Mouse (Mus musculus): Measurements from ENCODE around the gene Pde11a. TPM values are rescaled to one million over a fixed set of nuclear protein-coding genes. Genes with fewer than 3 reads are reported as not detected.

Pde11a gene
- polyA plus RNA-seq, 1 experiment from 2014 or later, result 0.16 TPM

DNA sequence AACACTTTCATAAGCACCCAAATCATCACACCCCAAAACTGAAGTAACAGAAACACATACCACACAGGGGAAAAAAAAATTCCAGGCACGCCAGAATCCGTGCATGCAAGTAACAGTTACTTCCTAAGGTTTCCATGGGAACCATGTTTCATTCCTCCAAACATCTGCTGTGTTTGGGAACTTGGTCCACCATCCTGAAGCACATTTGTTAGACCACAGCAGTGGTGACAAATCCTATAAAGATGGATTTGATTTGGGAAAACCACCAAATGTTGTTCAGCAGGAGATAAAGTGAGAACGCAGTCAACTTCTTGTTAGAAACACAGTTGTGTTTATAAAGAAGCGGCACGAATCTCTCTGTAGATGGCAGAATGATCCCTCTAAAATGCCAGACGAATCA is 213.8 kb downstream of the Pde11a start:
- Histone ChIP-seq H3K9me3 (no peaks in the 10 kb centered on the region), H3K4me1 (peaks cover 8% of the 10 kb centered on the region), H3K27ac (no peak overlapping the region), H3K36me3 (replicated peaks) (no peaks in the 10 kb centered on the region), H3K4me3 (no peak overlapping the region), H3K27me3 (ENCODE audit: poor library complexity, severe bottlenecking) (no peaks in the 10 kb centered on the region)
- DNase-seq (ENCODE audit: extremely low spot score, low spot score), result no peak
- 91% methylated on average over 6 of the region's 6 CpGs for WGBS

DNA sequence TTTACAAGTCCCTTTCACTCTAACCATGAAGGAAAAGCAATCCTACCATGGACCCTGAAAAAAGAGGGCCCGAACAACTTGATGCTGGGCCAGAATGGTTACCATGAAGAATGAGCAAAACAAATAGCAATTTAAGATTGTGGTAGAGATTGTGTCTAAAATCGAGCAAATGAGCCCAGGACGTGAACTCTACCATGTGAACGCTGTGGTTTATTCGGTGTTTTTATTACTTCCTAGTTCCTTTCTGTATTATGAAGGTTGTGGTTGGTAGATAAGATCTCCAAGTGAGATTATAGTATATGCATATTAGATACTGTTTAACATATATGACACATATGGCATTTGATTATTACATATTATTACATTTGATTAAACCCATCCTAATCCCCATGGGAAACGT is 216.4 kb downstream of the Pde11a start:
- no peak overlapping the region for H3K4me3 ChIP-seq
- H3K4me1 ChIP-seq, result no peaks in the 10 kb centered on the region
- 93% methylated on average over 6 of the region's 6 CpGs for WGBS
- no peaks in the 10 kb centered on the region for H3K36me3 ChIP-seq (replicated peaks)
- DNase-seq (ENCODE audit: extremely low spot score, low spot score), result no peak
- no peak overlapping the region for H3K27ac ChIP-seq
- no peaks in the 10 kb centered on the region for H3K27me3 ChIP-seq (ENCODE audit: poor library complexity, severe bottlenecking)
- H3K9me3 ChIP-seq, result no peaks in the 10 kb centered on the region

DNA sequence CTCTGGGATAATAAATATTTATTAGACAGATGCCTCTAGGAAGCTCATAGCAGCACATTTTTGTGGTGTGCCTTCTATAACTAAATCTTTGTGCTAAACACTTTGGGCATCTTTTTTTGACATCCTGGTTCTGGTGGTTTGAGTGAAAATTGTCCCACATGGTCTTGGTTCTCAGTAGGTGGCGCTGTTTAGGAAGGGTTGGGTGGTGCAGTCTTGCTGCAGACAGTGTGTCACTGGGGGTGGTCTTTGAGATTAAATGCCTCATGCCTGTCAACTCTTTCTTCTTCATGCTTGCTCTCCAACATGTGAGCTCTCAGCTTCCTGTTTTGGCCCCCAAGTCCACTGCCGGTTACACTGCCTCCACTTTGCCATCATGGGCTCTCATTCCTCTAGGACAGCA is 218.7 kb downstream of the Pde11a start:
- 61% methylated on average over 2 of the region's 2 CpGs for WGBS
- Histone ChIP-seq H3K4me1 (peaks cover 4% of the 10 kb centered on the region), H3K36me3 (replicated peaks) (no peaks in the 10 kb centered on the region), H3K4me3 (no peak overlapping the region), H3K9me3 (no peaks in the 10 kb centered on the region), H3K27ac (no peak overlapping the region), H3K27me3 (ENCODE audit: poor library complexity, severe bottlenecking) (no peaks in the 10 kb centered on the region)
- no peak for DNase-seq (ENCODE audit: extremely low spot score, low spot score)

DNA sequence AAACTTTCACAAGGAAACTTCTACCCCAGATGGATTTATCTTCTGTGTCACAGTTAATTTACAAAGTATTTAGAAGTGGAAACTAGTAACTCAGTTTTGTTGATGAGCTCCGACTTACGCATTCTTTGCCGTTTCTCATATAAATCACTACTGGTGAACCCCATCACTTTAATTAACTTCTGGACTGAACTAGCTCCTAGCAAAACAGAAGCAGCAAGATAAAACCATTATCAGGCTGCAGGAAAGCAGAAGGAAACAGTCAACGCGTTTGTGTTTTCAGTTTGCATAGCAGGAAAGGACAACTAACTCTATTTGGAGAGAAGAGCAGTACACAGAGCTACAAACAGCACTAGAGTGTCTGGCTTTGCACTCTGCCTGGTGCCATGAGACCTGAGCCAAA is 220.1 kb downstream of the Pde11a start:
- no peaks in the 10 kb centered on the region for H3K36me3 ChIP-seq (replicated peaks)
- no peak overlapping the region for H3K4me3 ChIP-seq
- H3K9me3 ChIP-seq, result no peaks in the 10 kb centered on the region
- H3K4me1 ChIP-seq, result peaks cover 4% of the 10 kb centered on the region
- no peak for DNase-seq (ENCODE audit: extremely low spot score, low spot score)
- no peaks in the 10 kb centered on the region for H3K27me3 ChIP-seq (ENCODE audit: poor library complexity, severe bottlenecking)
- 83% methylated on average over 5 of the region's 5 CpGs for WGBS
- no peak overlapping the region for H3K27ac ChIP-seq

DNA sequence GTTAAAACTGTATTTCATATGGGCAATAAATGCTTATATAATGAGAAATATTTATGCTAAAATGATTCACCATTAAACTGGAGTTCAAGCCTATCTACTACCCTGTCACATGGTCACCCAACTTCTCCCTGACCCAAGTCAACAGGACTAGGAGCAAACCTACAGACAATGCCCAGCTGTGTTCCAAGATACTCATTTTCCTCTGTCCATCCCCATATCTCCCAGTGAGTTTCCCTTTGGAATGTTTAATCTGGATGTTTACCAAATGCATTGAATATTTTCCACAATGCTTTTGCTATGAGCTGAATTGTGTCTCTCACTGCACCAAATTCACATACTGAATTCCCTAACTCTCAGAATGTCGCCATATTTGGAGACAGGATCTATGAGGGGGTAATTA is 221.4 kb downstream of the Pde11a start:
- no peaks in the 10 kb centered on the region for H3K27me3 ChIP-seq (ENCODE audit: poor library complexity, severe bottlenecking)
- H3K9me3 ChIP-seq, result no peaks in the 10 kb centered on the region
- H3K36me3 ChIP-seq (replicated peaks), result no peaks in the 10 kb centered on the region
- WGBS, result 83% methylated on average over 1 of the region's 1 CpGs
- DNase-seq (ENCODE audit: extremely low spot score, low spot score), result no peak
- peaks cover 4% of the 10 kb centered on the region for H3K4me1 ChIP-seq
- no peak overlapping the region for H3K4me3 ChIP-seq
- no peak overlapping the region for H3K27ac ChIP-seq

DNA sequence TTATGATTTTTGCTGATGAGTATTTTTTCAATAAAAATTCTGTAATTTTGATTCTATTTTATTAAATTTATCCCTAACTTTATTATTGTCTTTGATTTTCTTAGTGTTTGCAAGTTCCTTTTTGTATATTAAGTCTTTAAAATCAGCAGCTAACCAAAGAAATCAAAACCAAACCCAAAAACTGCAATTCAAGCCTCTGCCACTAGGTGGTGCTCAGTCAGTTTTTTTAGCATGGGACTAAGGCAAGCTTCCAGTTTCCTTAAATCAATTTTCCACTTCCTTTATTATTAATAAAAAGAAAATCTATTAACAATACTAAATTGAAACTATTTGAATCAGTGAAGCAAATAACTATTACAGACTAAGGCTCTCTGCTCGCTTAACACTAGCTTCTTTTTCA is 222.9 kb downstream of the Pde11a start:
- DNase-seq (ENCODE audit: extremely low spot score, low spot score), result peak; percentile 44
- Histone ChIP-seq H3K4me1 (peaks cover 4% of the 10 kb centered on the region), H3K27me3 (ENCODE audit: poor library complexity, severe bottlenecking) (no peaks in the 10 kb centered on the region), H3K27ac (no peak overlapping the region), H3K4me3 (no peak overlapping the region), H3K9me3 (no peaks in the 10 kb centered on the region), H3K36me3 (replicated peaks) (no peaks in the 10 kb centered on the region)
- WGBS, result 20% methylated on average over 1 of the region's 1 CpGs

DNA sequence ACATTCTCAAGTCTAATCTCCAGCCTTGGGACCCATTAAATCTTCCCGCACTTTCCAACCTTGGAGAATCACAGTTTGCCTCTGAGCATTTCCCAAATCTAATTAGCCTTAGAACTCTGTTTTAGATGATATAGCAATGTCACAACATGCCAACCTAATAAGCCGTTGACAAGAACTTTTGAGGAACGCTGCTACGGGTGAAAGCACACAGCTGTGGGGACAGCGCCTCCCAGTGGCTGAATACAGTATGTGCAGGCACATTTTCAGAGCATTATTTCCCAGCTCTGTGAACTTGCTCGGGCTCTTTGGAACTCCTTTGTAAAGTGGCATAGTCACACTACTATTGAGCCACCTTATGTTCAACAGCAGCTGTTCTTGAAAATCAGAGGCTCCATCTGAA is 223.8 kb downstream of the Pde11a start:
- no peaks in the 10 kb centered on the region for H3K9me3 ChIP-seq
- H3K27me3 ChIP-seq (ENCODE audit: poor library complexity, severe bottlenecking), result no peaks in the 10 kb centered on the region
- no peaks in the 10 kb centered on the region for H3K36me3 ChIP-seq (replicated peaks)
- WGBS, result 31% methylated on average over 6 of the region's 6 CpGs
- H3K27ac ChIP-seq, result no peak overlapping the region
- peaks cover 5% of the 10 kb centered on the region for H3K4me1 ChIP-seq
- DNase-seq (ENCODE audit: extremely low spot score, low spot score), result peak; percentile 34
- no peak overlapping the region for H3K4me3 ChIP-seq

DNA sequence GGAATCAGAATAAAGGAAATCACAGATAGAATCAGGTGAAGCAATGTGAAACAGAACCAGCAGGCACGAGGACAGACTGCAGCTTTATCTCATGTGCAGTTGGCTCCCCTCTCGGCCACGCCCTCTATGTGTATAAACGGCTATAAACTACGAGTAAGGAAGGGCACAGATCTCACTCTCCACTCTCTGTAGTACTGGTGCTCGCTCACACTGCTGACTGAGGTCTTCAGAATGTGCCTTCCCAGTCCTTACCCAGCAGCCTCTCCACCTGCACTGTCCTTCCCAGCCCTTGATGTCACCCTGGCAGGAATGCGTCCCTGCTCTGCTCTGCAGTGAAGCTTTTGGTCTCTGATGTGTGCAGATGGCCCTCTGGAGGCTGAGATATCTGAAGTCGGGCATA is 228.9 kb downstream of the Pde11a start:
- no peak overlapping the region for H3K27ac ChIP-seq
- DNase-seq (ENCODE audit: extremely low spot score, low spot score), result no peak
- H3K4me3 ChIP-seq, result no peak overlapping the region
- 69% methylated on average over 8 of the region's 8 CpGs for WGBS
- H3K27me3 ChIP-seq (ENCODE audit: poor library complexity, severe bottlenecking), result no peaks in the 10 kb centered on the region
- no peaks in the 10 kb centered on the region for H3K36me3 ChIP-seq (replicated peaks)
- H3K9me3 ChIP-seq, result no peaks in the 10 kb centered on the region
- peaks cover 7% of the 10 kb centered on the region; the same call in 1 of the 2 replicates for H3K4me1 ChIP-seq

DNA sequence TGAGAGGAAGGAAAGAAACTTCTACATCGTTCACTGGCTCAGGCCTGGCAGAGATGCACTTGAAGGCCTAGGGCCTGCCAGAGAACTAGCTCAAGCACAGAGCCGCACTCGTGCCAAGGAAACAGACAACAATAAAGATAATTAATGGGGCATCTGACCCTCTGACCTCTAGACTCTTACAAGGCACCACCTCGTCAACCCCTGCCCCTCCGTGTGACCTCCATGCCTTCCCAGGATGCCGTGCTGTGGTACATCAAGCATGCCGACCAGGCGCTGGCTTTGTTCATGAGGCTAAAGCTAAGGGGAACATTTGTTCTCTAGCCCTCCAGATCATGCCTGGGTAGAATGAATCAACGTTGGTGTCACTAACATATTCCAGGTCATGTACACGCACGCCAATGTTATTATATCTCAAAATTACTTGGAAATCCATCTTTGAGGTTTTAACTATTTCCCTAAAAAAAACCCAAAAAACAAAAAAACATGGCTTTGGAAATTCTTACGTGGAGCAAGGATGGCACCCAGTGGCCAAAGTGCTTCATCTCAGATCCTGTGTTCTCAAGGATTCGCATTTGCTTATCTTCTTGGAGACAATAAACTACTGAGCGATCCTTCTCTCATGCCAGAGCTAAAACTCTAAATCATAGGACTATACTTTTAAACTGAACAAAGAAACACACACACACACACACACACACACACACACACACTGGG is 236.5 kb downstream of the Pde11a start:
- Histone ChIP-seq H3K27me3 (ENCODE audit: poor library complexity, severe bottlenecking) (no peaks in the 10 kb centered on the region; the same call in 1 of the 2 replicates), H3K9me3 (no peaks in the 10 kb centered on the region), H3K27ac (no peak overlapping the region), H3K36me3 (replicated peaks) (no peaks in the 10 kb centered on the region), H3K4me1 (peaks cover 13% of the 10 kb centered on the region; the same call in 1 of the 2 replicates), H3K4me3 (no peak overlapping the region)
- WGBS, result 64% methylated on average over 14 of the region's 14 CpGs
- no peak for DNase-seq (ENCODE audit: extremely low spot score, low spot score)

DNA sequence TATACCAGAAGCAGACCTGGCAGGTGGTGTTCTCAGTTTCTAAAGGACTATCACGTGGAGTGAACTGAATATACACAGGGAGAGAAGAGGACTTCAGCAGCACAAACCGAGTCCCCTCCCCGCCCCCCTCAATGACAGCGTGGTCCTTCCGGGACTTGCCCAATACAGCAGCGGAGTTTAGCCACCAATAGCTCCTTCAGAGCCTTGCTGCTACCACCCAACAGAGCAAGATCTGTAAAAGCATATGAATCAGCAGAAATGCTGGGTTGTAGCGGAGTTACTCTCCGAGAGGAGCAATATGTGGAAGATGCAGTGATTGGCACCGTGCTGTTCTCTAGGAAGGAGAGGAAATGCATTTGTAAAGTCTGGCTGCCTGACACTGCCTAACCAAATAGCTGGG is 238.0 kb downstream of the Pde11a start:
- Histone ChIP-seq H3K27me3 (ENCODE audit: poor library complexity, severe bottlenecking) (no peaks in the 10 kb centered on the region; the same call in 1 of the 2 replicates), H3K27ac (no peak overlapping the region), H3K9me3 (no peaks in the 10 kb centered on the region), H3K36me3 (replicated peaks) (no peaks in the 10 kb centered on the region), H3K4me1 (peaks cover 13% of the 10 kb centered on the region; the same call in 1 of the 2 replicates), H3K4me3 (no peak overlapping the region)
- no peak for DNase-seq (ENCODE audit: extremely low spot score, low spot score)
- WGBS, result 90% methylated on average over 9 of the region's 9 CpGs

DNA sequence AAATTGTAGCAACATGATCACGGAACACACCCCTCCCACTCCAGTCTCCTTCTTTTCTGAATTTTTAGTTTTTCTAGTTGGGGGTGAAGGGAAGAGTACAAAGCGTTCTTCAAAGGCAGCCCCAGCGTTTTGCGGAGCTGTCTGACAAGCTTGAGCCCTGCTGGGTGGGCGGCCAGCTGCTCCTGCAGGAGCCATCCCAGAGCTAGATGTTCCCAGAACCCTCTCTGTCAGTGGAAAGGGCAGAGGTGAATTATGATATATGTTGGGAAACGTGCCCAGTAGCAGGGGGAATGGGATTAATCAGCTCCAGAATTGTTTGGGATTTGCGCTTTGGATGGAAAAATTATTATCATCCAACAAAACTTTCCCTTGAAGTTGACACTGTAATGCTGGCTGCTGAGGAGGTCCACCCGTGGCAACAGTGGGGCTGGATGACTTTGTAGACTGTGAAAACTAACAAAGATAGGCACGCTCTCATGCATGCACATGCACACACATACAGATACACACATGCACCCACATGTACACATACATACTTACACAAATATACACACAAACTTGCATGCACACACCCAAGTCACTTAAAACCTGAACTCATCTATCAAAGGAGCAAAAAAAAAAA is 238.7 kb downstream of the Pde11a start:
- H3K27ac ChIP-seq, result no peak overlapping the region
- no peaks in the 10 kb centered on the region; the same call in 1 of the 2 replicates for H3K27me3 ChIP-seq (ENCODE audit: poor library complexity, severe bottlenecking)
- H3K9me3 ChIP-seq, result no peaks in the 10 kb centered on the region
- DNase-seq (ENCODE audit: extremely low spot score, low spot score), result no peak
- H3K4me1 ChIP-seq, result peaks cover 13% of the 10 kb centered on the region; the same call in 1 of the 2 replicates
- H3K4me3 ChIP-seq, result no peak overlapping the region
- no peaks in the 10 kb centered on the region for H3K36me3 ChIP-seq (replicated peaks)
- WGBS, result 84% methylated on average over 9 of the region's 9 CpGs

DNA sequence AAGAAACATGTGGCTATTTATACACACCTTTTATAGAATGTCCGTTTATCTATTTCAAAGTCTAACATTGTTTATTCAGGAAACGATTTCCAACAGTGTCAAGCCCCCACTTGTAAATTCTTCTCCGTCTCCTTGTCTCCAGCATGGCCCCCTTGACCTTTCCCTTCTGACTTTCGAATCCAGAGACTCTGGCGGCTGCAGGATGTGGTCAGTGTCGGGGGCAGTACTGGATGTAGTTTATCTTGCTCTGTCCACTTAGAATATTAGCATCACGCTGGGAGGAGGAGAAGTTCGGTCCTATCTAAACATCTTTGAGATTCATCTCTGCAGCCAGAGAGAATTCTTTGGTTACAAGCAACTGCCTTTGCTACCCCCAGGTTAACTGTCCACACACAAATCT is 240.2 kb downstream of the Pde11a start:
- peaks cover 13% of the 10 kb centered on the region; the same call in 1 of the 2 replicates for H3K4me1 ChIP-seq
- H3K9me3 ChIP-seq, result no peaks in the 10 kb centered on the region
- no peak for DNase-seq (ENCODE audit: extremely low spot score, low spot score)
- H3K36me3 ChIP-seq (replicated peaks), result no peaks in the 10 kb centered on the region
- H3K27me3 ChIP-seq (ENCODE audit: poor library complexity, severe bottlenecking), result no peaks in the 10 kb centered on the region; the same call in 1 of the 2 replicates
- H3K27ac ChIP-seq, result no peak overlapping the region
- WGBS, result 75% methylated on average over 8 of the region's 8 CpGs
- no peak overlapping the region for H3K4me3 ChIP-seq

DNA sequence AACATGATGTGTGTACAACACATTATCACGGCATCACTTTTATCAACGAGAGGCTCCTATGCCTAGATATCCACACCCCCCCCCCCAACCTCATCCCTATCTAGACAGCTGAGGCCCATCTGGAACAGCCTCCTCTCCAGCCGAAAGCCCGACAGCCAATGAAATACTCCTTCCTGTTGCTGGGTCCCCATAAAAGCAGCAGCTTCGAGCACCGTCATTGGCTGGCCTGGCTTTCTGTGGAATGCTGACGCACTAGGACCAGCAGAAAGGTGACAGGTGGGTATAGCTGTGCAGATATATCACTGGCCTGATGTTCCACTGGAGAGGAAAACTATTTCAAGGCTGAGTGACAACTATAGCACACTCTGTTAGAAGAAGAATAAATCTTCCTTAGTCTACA is 240.7 kb downstream of the Pde11a start:
- Histone ChIP-seq H3K36me3 (replicated peaks) (no peaks in the 10 kb centered on the region), H3K9me3 (no peaks in the 10 kb centered on the region), H3K4me3 (no peak overlapping the region), H3K27ac (no peak overlapping the region), H3K4me1 (peaks cover 13% of the 10 kb centered on the region; the same call in 1 of the 2 replicates), H3K27me3 (ENCODE audit: poor library complexity, severe bottlenecking) (no peaks in the 10 kb centered on the region; the same call in 1 of the 2 replicates)
- WGBS, result 89% methylated on average over 7 of the region's 7 CpGs
- no peak for DNase-seq (ENCODE audit: extremely low spot score, low spot score)
